Mouse (Mus musculus) CH12.LX (cell line): ENCODE data around the gene Hsd17b13. TPM values are rescaled to one million over a fixed set of nuclear protein-coding genes. Genes with fewer than 3 reads are reported as not detected.

Experiments used
- DNase-seq: peaks from one replicate; pipeline ENCODE4 v3.0.0-alpha.2; 2013; ENCODE audit errors: extremely low read depth
- H3K27ac ChIP-seq: 2 replicates; pipeline ENCODE4 v1.5.1; 2012; ENCODE audit warnings: low read depth, mild to moderate bottlenecking, control low read depth, moderate library complexity; ENCODE audit not compliant: insufficient read depth
- H3K27me3 ChIP-seq: replicated peaks from 2 replicates; pipeline ENCODE3; 2012; ENCODE audit warnings: inconsistent platforms
- H3K36me3 ChIP-seq, 2 experiments: replicated peaks in 1 of 2; 2 replicates each; pipeline versions ENCODE3 to v1.6.1; 2012; ENCODE audit warnings: inconsistent platforms in 1 of 2, low read length in 1 of 2, mild to moderate bottlenecking in 1 of 2, mixed read lengths in 1 of 2, moderate library complexity in 1 of 2; ENCODE audit not compliant: control insufficient read depth in 1 of 2, insufficient read depth in 1 of 2
- H3K4me1 ChIP-seq, 2 experiments: 2 replicates each; pipeline ENCODE4 v1.6.1; 2012; ENCODE audit warnings: inconsistent platforms in 1 of 2, moderate library complexity in 1 of 2; ENCODE audit not compliant: insufficient read depth in 2 of 2, control insufficient read depth in 1 of 2
- H3K4me2 ChIP-seq: 2 replicates; pipeline ENCODE4 v1.6.1; 2012; ENCODE audit warnings: low read depth, mild to moderate bottlenecking, control low read depth; ENCODE audit not compliant: poor library complexity, insufficient read depth, severe bottlenecking
- H3K4me3 ChIP-seq, 3 experiments: fragments of 150-350 bp in 1 of 3; sonication (generic) in 1 of 3; replicated peaks in 1 of 3; 2 replicates each; pipeline versions ENCODE3 to v1.5.1; 2011 to 2012; ENCODE audit warnings: low read depth in 2 of 3, low read length in 2 of 3, mild to moderate bottlenecking in 2 of 3, moderate library complexity in 2 of 3, control low read depth in 1 of 3, improper control_type of control experiment in 1 of 3, inconsistent platforms in 1 of 3, mixed read lengths in 1 of 3; ENCODE audit not compliant: poor library complexity in 1 of 3
- H3K79me2 ChIP-seq: replicated peaks from 2 replicates; pipeline ENCODE4 v1.6.1; 2012; ENCODE audit warnings: mild to moderate bottlenecking, moderate library complexity; ENCODE audit not compliant: control insufficient read depth, poor library complexity, insufficient read depth, severe bottlenecking; ENCODE audit errors: extremely low read depth
- H3K9ac ChIP-seq: 2 replicates; pipeline ENCODE4 v1.6.1; 2012; ENCODE audit warnings: low read depth, mild to moderate bottlenecking, control low read depth, moderate library complexity; ENCODE audit not compliant: insufficient read depth
- H3K9me3 ChIP-seq: replicated peaks from 2 replicates; pipeline ENCODE3; 2012; ENCODE audit warnings: low read length, inconsistent platforms, mixed read lengths
- CHD2 ChIP-seq: IDR thresholded peaks from 2 replicates; pipeline ENCODE4 v1.6.1; 2011; ENCODE audit warnings: low read length, improper control_type of control experiment
- CTCF ChIP-seq, 2 experiments: IDR thresholded peaks in 1 of 2; conservative IDR thresholded peaks in 1 of 2; 2 replicates each; pipeline ENCODE4 v1.5.1; 2011 to 2012; ENCODE audit warnings: low read depth in 2 of 2, low read length in 2 of 2, improper control_type of control experiment in 1 of 2, inconsistent platforms in 1 of 2, mild to moderate bottlenecking in 1 of 2, moderate library complexity in 1 of 2
- E2F4 ChIP-seq: IDR thresholded peaks from 2 replicates; pipeline ENCODE4 v1.6.1; 2011; ENCODE audit warnings: low read depth, low read length, improper control_type of control experiment; ENCODE audit not compliant: insufficient replicate concordance
- ELF1 ChIP-seq: IDR thresholded peaks from 2 replicates; pipeline ENCODE4 v1.6.1; 2014; ENCODE audit warnings: low read depth, mild to moderate bottlenecking, inconsistent platforms, low read length, improper control_type of control experiment
- ETS1 ChIP-seq: conservative IDR thresholded peaks from 2 replicates; pipeline ENCODE4 v1.6.1; 2012; ENCODE audit warnings: low read depth, mild to moderate bottlenecking, inconsistent platforms, low read length, improper control_type of control experiment, moderate library complexity
- GABPA ChIP-seq: IDR thresholded peaks from 2 replicates; pipeline ENCODE4 v1.6.1; 2012; ENCODE audit warnings: low read depth, low read length, improper control_type of control experiment, inconsistent platforms; ENCODE audit not compliant: insufficient replicate concordance
- IRF4 ChIP-seq: IDR thresholded peaks from 2 replicates; pipeline ENCODE4 v1.6.1; 2014; ENCODE audit warnings: low read depth, mild to moderate bottlenecking, inconsistent platforms, low read length, improper control_type of control experiment
- JUND ChIP-seq: conservative IDR thresholded peaks from 2 replicates; pipeline ENCODE4 v1.6.1; 2011; ENCODE audit warnings: low read depth, low read length, improper control_type of control experiment
- KAT2A ChIP-seq: IDR thresholded peaks from 2 replicates; pipeline ENCODE4 v1.6.1; 2012; ENCODE audit warnings: low read length, improper control_type of control experiment, inconsistent platforms; ENCODE audit not compliant: insufficient replicate concordance
- MAFK ChIP-seq: IDR thresholded peaks from 2 replicates; pipeline ENCODE4 v1.6.1; 2011; ENCODE audit warnings: low read length, improper control_type of control experiment; ENCODE audit not compliant: insufficient replicate concordance
- MAX ChIP-seq: IDR thresholded peaks from 2 replicates; pipeline ENCODE4 v1.6.1; 2011; ENCODE audit warnings: low read length, improper control_type of control experiment
- MAZ ChIP-seq: IDR thresholded peaks from 2 replicates; pipeline ENCODE4 v1.6.1; 2012; ENCODE audit warnings: low read depth, mild to moderate bottlenecking, inconsistent platforms, low read length, improper control_type of control experiment, moderate library complexity
- MEF2A ChIP-seq: IDR thresholded peaks from 2 replicates; pipeline ENCODE4 v1.6.1; 2014; ENCODE audit warnings: low read depth, mild to moderate bottlenecking, inconsistent platforms, low read length, improper control_type of control experiment, borderline replicate concordance
- MXI1 ChIP-seq: IDR thresholded peaks from 2 replicates; pipeline ENCODE4 v1.6.1; 2011; ENCODE audit warnings: mild to moderate bottlenecking, low read depth, low read length, improper control_type of control experiment
- MYC ChIP-seq: IDR thresholded peaks from 2 replicates; pipeline ENCODE4 v1.6.1; 2011; ENCODE audit warnings: low read depth, mild to moderate bottlenecking, improper control_type of control experiment, low read length
- NELFE ChIP-seq: IDR thresholded peaks from 2 replicates; pipeline ENCODE4 v1.6.1; 2011; ENCODE audit warnings: low read depth, low read length, improper control_type of control experiment
- POLR2A ChIP-seq: IDR thresholded peaks from 2 replicates; pipeline ENCODE4 v1.6.1; 2011; ENCODE audit warnings: low read depth, mild to moderate bottlenecking, improper control_type of control experiment, low read length
- RAD21 ChIP-seq: IDR thresholded peaks from 2 replicates; pipeline ENCODE4 v1.6.1; 2011; ENCODE audit warnings: low read depth, mild to moderate bottlenecking, low read length, improper control_type of control experiment, moderate library complexity
- RCOR1 ChIP-seq: conservative IDR thresholded peaks from 2 replicates; pipeline ENCODE4 v1.6.1; 2012; ENCODE audit warnings: low read depth, mild to moderate bottlenecking, inconsistent platforms, low read length, improper control_type of control experiment
- SIN3A ChIP-seq: IDR thresholded peaks from 2 replicates; pipeline ENCODE4 v1.6.1; 2012; ENCODE audit warnings: low read length, improper control_type of control experiment, inconsistent platforms
- SMC3 ChIP-seq: IDR thresholded peaks from 2 replicates; pipeline ENCODE4 v1.6.1; 2011; ENCODE audit warnings: low read depth, low read length, improper control_type of control experiment
- TBP ChIP-seq: conservative IDR thresholded peaks from 2 replicates; pipeline ENCODE4 v1.6.1; 2011; ENCODE audit warnings: low read depth, low read length, improper control_type of control experiment
- TCF12 ChIP-seq: IDR thresholded peaks from 2 replicates; pipeline ENCODE4 v1.6.1; 2014; ENCODE audit warnings: low read depth, mild to moderate bottlenecking, inconsistent platforms, low read length, improper control_type of control experiment
- USF1 ChIP-seq: IDR thresholded peaks from 2 replicates; pipeline ENCODE4 v1.6.1; 2014; ENCODE audit warnings: low read depth, mild to moderate bottlenecking, inconsistent platforms, low read length, improper control_type of control experiment
- USF2 ChIP-seq: conservative IDR thresholded peaks from 2 replicates; pipeline ENCODE4 v1.6.1; 2011; ENCODE audit warnings: low read depth, low read length, improper control_type of control experiment
- ZC3H11A ChIP-seq: IDR thresholded peaks from 2 replicates; pipeline ENCODE4 v1.6.1; 2012; ENCODE audit warnings: low read depth, mild to moderate bottlenecking, inconsistent platforms, low read length, improper control_type of control experiment
- ZKSCAN1 ChIP-seq: IDR thresholded peaks from 2 replicates; pipeline ENCODE4 v1.6.1; 2012; ENCODE audit warnings: low read depth, inconsistent platforms, low read length, improper control_type of control experiment, borderline replicate concordance
- ZMIZ1 ChIP-seq: IDR thresholded peaks from 2 replicates; pipeline ENCODE4 v1.6.1; 2012; ENCODE audit warnings: low read depth, mild to moderate bottlenecking, inconsistent platforms, low read length, improper control_type of control experiment
- ZNF384 ChIP-seq: IDR thresholded peaks from 2 replicates; pipeline ENCODE4 v1.6.1; 2012; ENCODE audit warnings: low read depth, low read length, improper control_type of control experiment, inconsistent platforms
- dilution Hi-C: fragments of 300-500 bp; cut with MboI; formaldehyde crosslinking; loops from 2 replicates; pipeline ENCODE4 v1.14.3; 2020; ENCODE audit warnings: low sequenced_read_pairs; ENCODE audit not compliant: extremely low pct_unique_long_range_greater_than_20kb, extremely low pct_ligation_motif_present
- in situ Hi-C: fragments of 300-500 bp; cut with MboI; formaldehyde crosslinking; loops from 3 replicates; pipeline ENCODE4 v1.14.3; 2019; ENCODE audit warnings: low sequenced_read_pairs, low pct_ligation_motif_present, low pct_unique_long_range_greater_than_20kb, mixed read lengths
- polyA plus RNA-seq: library from polyadenylated mRNA; unstranded; fragments of >175 nt; gene quantifications from 2 replicates; pipeline ENCODE4 v1.2.1, GENCODE M21; 2012; ENCODE audit warnings: low read depth; ENCODE audit not compliant: insufficient read length
- total RNA-seq, 2 experiments: library from RNA; depleted of rRNA; stranded (reverse); fragments of 300-350 nt in 1 of 2; fragments of >200 nt in 1 of 2; gene quantifications; 2 replicates each; pipeline ENCODE4 v1.2.3; 2012 to 2014

Gene Hsd17b13
- total and polyA plus RNA-seq, 3 experiments: 0.23 to 0.64 TPM; not detected in 1

DNA sequence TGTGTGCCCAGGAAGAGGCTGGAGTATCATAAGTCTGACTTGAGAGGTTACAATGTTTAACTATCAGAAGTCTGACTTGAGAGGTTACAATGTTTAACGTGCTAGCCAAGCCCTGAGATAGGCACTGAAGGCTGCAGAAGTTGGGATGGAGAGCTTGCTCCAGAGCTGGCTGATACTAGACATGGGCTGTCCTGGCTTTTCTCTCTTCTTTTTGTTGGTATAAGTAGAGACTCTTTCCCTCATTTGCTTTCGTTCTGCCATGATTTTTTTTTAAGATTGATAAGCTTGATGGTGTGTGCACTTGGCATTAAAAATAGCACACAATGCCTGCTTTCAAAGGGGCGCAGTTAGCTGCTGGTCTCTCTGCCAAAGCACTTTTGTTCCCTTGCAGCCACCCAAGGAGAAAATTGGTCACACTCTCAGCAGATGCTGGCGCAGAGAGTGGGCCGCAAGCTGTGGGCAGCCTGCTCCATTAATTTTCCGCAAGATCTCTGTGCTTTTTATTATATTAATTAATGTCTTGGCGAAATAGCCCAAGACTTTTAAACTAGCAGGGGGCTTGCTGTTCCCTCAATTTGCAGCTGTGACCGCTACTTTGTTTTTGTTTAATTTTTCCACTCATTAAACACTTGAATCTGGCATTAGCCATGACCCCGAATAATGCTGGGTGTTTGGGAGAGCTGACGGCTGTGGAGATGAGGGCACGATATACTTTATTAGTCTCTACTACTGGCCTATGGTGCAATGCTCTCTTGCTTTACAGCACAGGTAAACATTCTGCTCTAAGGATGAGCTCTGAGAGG is 38.5 kb downstream of the Hsd17b13 start:
- no peak for DNase-seq
- H3K4me2 ChIP-seq: no peak overlapping the region
- no peaks in the 10 kb centered on the region for H3K79me2 ChIP-seq
- no peak for TF ChIP-seq MAZ
- TF ChIP-seq ETS1: no peak
- no peak for TF ChIP-seq E2F4
- TF ChIP-seq RCOR1: no peak
- TF ChIP-seq KAT2A: no peak
- TF ChIP-seq MEF2A: no peak
- TF ChIP-seq CTCF (conservative IDR thresholded peaks at IDR 0.05 in 1 of 2, IDR thresholded peaks at IDR 0.05 in 1 of 2; ENCODE audit: low read depth in 2 of 2, low read length in 2 of 2): no peak
- TF ChIP-seq SMC3: no peak
- TF ChIP-seq ZC3H11A: no peak
- no peak for TF ChIP-seq JUND
- no peak for TF ChIP-seq MYC
- no peak for TF ChIP-seq ZMIZ1
- TF ChIP-seq MXI1: no peak
- TF ChIP-seq TBP: no peak
- TF ChIP-seq GABPA: no peak
- no peak for TF ChIP-seq CHD2
- no peak for TF ChIP-seq ZKSCAN1
- TF ChIP-seq MAFK: no peak
- H3K4me1 ChIP-seq: peaks cover 0 to 2% of the 10 kb centered on the region in 2 experiments; a peak in 1 of 4 replicates
- in situ Hi-C loops: no loop called here
- dilution Hi-C loops: no loop called here
- peaks cover 2% of the 10 kb centered on the region for H3K27me3 ChIP-seq
- H3K9me3 ChIP-seq: peaks cover 7% of the 10 kb centered on the region
- no peak overlapping the region for H3K27ac ChIP-seq
- no peak overlapping the region for H3K9ac ChIP-seq
- H3K36me3 ChIP-seq: no peaks in the 10 kb centered on the region
- no peak overlapping the region for H3K4me3 ChIP-seq

DNA sequence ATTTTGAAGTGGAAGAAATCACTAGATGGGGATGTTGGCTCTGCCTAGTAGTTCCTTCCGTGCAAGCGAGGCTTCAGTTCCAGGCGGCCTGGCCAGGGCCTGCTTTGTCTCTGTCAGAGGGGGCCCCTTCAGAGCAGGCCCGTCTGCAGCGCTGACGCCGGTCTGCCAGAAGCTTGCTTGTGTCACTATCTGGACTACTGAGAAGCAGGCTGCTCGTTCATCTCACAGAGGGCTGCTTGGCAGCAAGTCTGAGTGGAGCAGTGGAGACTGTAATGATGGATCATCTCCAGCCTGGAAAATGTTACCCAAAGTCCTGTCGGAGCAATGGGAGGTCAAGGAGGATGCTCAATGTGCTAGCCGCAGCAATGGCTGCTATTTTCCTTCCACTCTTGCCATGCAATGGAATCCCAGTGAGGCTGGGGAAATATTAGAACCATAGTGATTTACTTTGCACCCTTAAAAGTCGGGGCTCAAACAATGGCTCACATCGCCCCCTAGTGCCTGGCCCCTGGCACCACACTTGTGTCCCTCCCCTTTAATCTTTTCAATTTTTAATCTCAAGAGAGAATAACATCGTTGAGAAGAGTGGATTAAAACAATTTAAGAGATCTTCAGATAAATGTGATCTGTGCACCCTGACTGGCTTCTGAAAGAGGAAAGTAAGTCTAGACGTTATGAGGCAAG is 40.2 kb downstream of the Hsd17b13 start:
- H3K4me2 ChIP-seq: no peak overlapping the region
- no peak for DNase-seq
- H3K9me3 ChIP-seq: peaks cover 7% of the 10 kb centered on the region
- H3K4me1 ChIP-seq: peaks cover 0 to 2% of the 10 kb centered on the region in 2 experiments; a peak in 1 of 4 replicates
- in situ Hi-C loops (no loop called here), dilution Hi-C loops (no loop called here)
- no peak overlapping the region for H3K4me3 ChIP-seq
- no peaks in the 10 kb centered on the region for H3K36me3 ChIP-seq
- peaks cover 2% of the 10 kb centered on the region for H3K27me3 ChIP-seq
- H3K27ac ChIP-seq: no peak overlapping the region
- H3K9ac ChIP-seq: no peak overlapping the region
- H3K79me2 ChIP-seq: no peaks in the 10 kb centered on the region
- TF ChIP-seq TCF12 (no peak), ETS1 (no peak), USF2 (no peak), SIN3A (no peak), ELF1 (no peak), IRF4 (no peak), KAT2A (no peak), RAD21 (peak; percentile 76), ZNF384 (no peak), MAX (no peak), NELFE (no peak; the same call in 1 of the 2 replicates), MAFK (no peak), MXI1 (no peak), USF1 (no peak), ZMIZ1 (no peak), SMC3 (peak; percentile 71), ZC3H11A (no peak; the same call in 1 of the 2 replicates), POLR2A (no peak), MYC (no peak), TBP (no peak), GABPA (no peak)
